Mouse (Mus musculus) liver, embryonic 11.5 days (tissue): ENCODE results near the gene Obp2b. TPM values are rescaled to one million over a fixed set of nuclear protein-coding genes. Genes with fewer than 3 reads are reported as not detected.
"Not testable (repeated sequence)": the region's sequence is repeated elsewhere in the genome, so short reads cannot be mapped to it uniquely, and the experiment has no call there.

Experiments used
- ATAC-seq: fragments of 200-750 bp; cut with Nextera tagmentation; replicated peaks from 2 replicates; pipeline ENCODE4 v1.8.0; 2017; ENCODE audit warnings: moderate number of reproducible peaks, mild to moderate bottlenecking, moderate TSS enrichment, moderate library complexity; ENCODE audit not compliant: low FRiP score
- DNase-seq: peaks from one replicate; pipeline ENCODE4 v3.0.0-alpha.2; 2017; ENCODE audit warnings: low spot score
- H3K27ac ChIP-seq: fragments of 300-500 bp; sonication (generic); 2 replicates; pipeline ENCODE4 v1.5.1; 2014; ENCODE audit warnings: mild to moderate bottlenecking, low read depth, low read length, control low read depth
- H3K27me3 ChIP-seq: fragments of 300-500 bp; sonication (generic); replicated peaks from 2 replicates; pipeline ENCODE4 v1.6.1; 2014; ENCODE audit warnings: low read length, mixed read lengths; ENCODE audit not compliant: control insufficient read depth, insufficient read depth
- H3K36me3 ChIP-seq: fragments of 300-500 bp; sonication (generic); 2 replicates; pipeline ENCODE4 v1.6.1; 2014; ENCODE audit warnings: mild to moderate bottlenecking, low read length, moderate library complexity, mixed read lengths; ENCODE audit not compliant: control insufficient read depth, insufficient read depth
- H3K4me1 ChIP-seq: fragments of 300-500 bp; sonication (generic); replicated peaks from 2 replicates; pipeline ENCODE4 v1.6.1; 2014; ENCODE audit warnings: low read length, mixed read lengths; ENCODE audit not compliant: control insufficient read depth, insufficient read depth
- H3K4me2 ChIP-seq: fragments of 300-500 bp; sonication (generic); 2 replicates; pipeline ENCODE4 v1.6.1; 2014; ENCODE audit warnings: mild to moderate bottlenecking, control low read depth, moderate library complexity
- H3K4me3 ChIP-seq: fragments of 300-500 bp; sonication (generic); 2 replicates; pipeline ENCODE4 v1.5.1; 2014; ENCODE audit warnings: low read depth, low read length, control low read depth
- H3K9ac ChIP-seq: fragments of 300-500 bp; sonication (generic); 2 replicates; pipeline ENCODE4 v1.6.1; 2014; ENCODE audit warnings: low read depth, low read length, control low read depth
- H3K9me3 ChIP-seq: fragments of 300-500 bp; sonication (generic); 2 replicates; pipeline ENCODE4 v1.6.1; 2016; ENCODE audit warnings: low read length, inconsistent platforms, mixed read lengths; ENCODE audit not compliant: control insufficient read depth
- WGBS: fragments of 180-500 bp; shearing (Covaris S2); extraction: QIAGEN DNeasy Blood & Tissue Kit; methylation state at CpG from one replicate; pipeline ENCODE4 v1.1.7; 2014; 5-methylcytosine and 5-hydroxymethylcytosine counted together
- polyA plus RNA-seq: library from polyadenylated mRNA; unstranded; fragments of >200 nt; fragmentation: Nextera tagmentation; extraction: Ambion mirVana; gene quantifications from 2 replicates; pipeline ENCODE4 v1.2.1, GENCODE M21; 2014

The Obp2b gene
- polyA plus RNA-seq, 1 experiment from 2014 or later: not detected

- not testable (repeated sequence) for H3K36me3 ChIP-seq, H3K4me1 ChIP-seq, H3K4me2 ChIP-seq, H3K9me3 ChIP-seq, DNase-seq, ATAC-seq, H3K9ac ChIP-seq, H3K27me3 ChIP-seq, H3K27ac ChIP-seq, H3K4me3 ChIP-seq
- 95% methylated on average over 1 of the region's 1 CpGs for WGBS
These were observed 27.8 kb upstream of the Obp2b start for GRCm38 (mm10) chr2:25709056-25709455.

DNA sequence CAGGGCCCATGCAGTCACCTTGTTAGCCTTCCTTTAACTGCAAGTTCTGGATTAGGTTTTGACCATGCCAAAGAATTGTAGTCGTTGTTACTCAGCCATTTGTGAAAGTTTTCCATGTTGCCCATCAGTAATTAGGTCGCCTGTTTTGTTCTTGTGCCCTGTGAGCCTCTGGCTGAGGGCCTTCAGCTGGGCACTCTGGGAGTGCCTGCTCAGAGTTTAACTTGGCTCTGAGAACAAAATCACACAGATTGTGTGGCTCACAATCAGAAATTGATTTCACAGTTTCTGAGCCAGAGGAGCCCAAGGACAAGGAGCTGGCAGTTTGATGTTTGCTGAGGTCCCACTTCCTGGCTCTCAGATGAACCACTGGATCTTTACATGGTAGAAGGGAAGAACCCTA lies 27.0 kb upstream of the Obp2b start:
- not testable (repeated sequence) for ATAC-seq, H3K36me3 ChIP-seq, H3K9ac ChIP-seq, H3K9me3 ChIP-seq, H3K4me1 ChIP-seq, H3K27me3 ChIP-seq, H3K4me3 ChIP-seq, H3K27ac ChIP-seq, DNase-seq, H3K4me2 ChIP-seq
- WGBS: 61% methylated on average over 2 of the region's 2 CpGs

- WGBS: 34% methylated on average over 3 of the region's 3 CpGs
- DNase-seq: not testable (repeated sequence)
These were observed 25.2 kb upstream of the Obp2b start for GRCm38 (mm10) chr2:25711641-25712040.

GRCm38 (mm10) chr2:25717222-25717621 lies 19.6 kb upstream of the Obp2b start:
- Histone ChIP-seq H3K4me3 (no peak overlapping the region), H3K27me3 (no peaks in the 10 kb centered on the region), H3K9ac (no peak overlapping the region), H3K4me2 (no peak overlapping the region), H3K27ac (no peak overlapping the region), H3K4me1 (no peaks in the 10 kb centered on the region), H3K9me3 (no peaks in the 10 kb centered on the region), H3K36me3 (no peaks in the 10 kb centered on the region)
- DNase-seq (no peak), ATAC-seq (no peak)

More at GRCm38 (mm10) chr2:25711641-25712040, 25.2 kb upstream of the Obp2b start:
- ATAC-seq, H3K4me2 ChIP-seq, H3K27ac ChIP-seq, H3K36me3 ChIP-seq, H3K4me1 ChIP-seq, H3K4me3 ChIP-seq, H3K9me3 ChIP-seq, H3K27me3 ChIP-seq, H3K9ac ChIP-seq: not testable (repeated sequence)

DNA sequence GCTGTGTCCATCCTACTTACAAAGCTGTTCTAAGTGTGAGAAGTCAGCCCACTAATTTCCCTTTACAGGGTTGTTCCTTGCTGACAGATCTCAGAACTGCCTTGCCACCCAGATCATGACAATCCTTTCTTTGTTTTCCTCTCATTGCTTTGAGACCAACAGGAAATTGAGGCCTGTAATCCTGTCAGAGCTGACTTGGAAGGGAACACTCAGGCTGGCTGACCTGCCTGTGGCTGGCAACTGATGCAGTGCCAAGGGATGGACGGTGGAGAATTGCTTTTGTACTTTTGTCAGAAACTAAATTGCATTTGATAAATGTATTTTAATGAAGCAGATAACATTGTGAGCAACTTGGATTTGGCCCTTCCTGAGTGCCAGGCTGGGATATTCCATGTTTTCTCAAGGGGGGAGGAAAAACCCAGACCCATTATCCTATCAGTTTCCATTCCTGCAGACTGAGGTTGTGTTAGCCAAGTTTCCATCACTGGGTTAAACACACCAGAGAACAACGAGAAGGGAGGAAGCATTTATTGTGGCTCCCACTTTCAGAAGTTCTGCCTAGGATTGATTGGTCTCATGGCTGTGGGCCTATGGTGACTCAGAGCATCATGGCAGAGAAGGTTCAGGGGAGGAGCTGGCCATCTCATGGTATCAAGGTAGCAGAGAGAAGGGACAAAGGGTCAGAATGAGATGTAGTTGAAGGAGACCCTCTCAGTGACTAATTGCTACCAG lies 3.4 kb upstream of the Obp2b start:
- Histone ChIP-seq H3K4me2 (no peak overlapping the region), H3K36me3 (no peaks in the 10 kb centered on the region), H3K9me3 (no peaks in the 10 kb centered on the region), H3K27me3 (no peaks in the 10 kb centered on the region), H3K4me3 (no peak overlapping the region), H3K4me1 (no peaks in the 10 kb centered on the region), H3K9ac (no peak overlapping the region), H3K27ac (no peak overlapping the region)
- 59% methylated on average over 2 of the region's 2 CpGs for WGBS
- no peak for ATAC-seq
- DNase-seq: no peak

- Histone ChIP-seq H3K9ac (no peak overlapping the region), H3K4me1 (no peaks in the 10 kb centered on the region), H3K4me2 (no peak overlapping the region), H3K4me3 (no peak overlapping the region), H3K36me3 (no peaks in the 10 kb centered on the region), H3K27me3 (no peaks in the 10 kb centered on the region), H3K9me3 (no peaks in the 10 kb centered on the region; the same call in 1 of the 2 replicates), H3K27ac (no peak overlapping the region)
- ATAC-seq: no peak
- no peak for DNase-seq
- 78% methylated on average over 1 of the region's 1 CpGs for WGBS
These were observed 4.9 kb downstream of the Obp2b start for GRCm38 (mm10) chr2:25741671-25742070.

DNA sequence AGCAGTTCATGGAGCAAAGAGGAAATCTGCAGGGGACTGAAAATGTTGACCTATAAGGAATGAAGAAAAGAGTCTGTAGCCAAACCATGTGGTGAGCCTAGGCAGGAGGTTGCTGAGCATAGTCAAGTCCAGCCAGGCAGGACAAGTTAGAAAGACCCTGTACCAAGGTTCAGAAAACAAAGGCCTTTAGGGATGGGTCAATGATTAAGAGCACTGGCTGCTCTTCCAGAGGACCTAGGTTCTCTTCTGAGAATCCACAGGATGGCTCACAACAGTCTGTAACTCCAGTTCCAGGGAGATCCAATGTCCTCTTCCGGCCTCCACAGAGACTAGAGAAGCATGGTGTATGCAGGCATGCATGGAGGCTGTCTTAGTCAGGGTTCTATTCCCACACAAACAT lies 17.4 kb downstream of the Obp2b start:
- Histone ChIP-seq H3K27me3 (no peaks in the 10 kb centered on the region), H3K4me1 (no peaks in the 10 kb centered on the region), H3K9ac (no peak overlapping the region), H3K4me2 (no peak overlapping the region), H3K27ac (no peak overlapping the region), H3K4me3 (no peak overlapping the region), H3K36me3 (no peaks in the 10 kb centered on the region), H3K9me3 (no peaks in the 10 kb centered on the region)
- WGBS: 87% methylated on average over 1 of the region's 1 CpGs
- no peak for ATAC-seq
- DNase-seq: no peak

GRCm38 (mm10) chr2:25758064-25758625 lies 21.3 kb downstream of the Obp2b start:
- no peak for ATAC-seq
- H3K27ac ChIP-seq: no peak overlapping the region
- H3K27me3 ChIP-seq: no peaks in the 10 kb centered on the region
- WGBS: 64% methylated on average over 4 of the region's 4 CpGs
- no peak overlapping the region for H3K9ac ChIP-seq
- DNase-seq: no peak
- no peak overlapping the region for H3K4me3 ChIP-seq
- H3K4me1 ChIP-seq: no peaks in the 10 kb centered on the region
- no peaks in the 10 kb centered on the region for H3K9me3 ChIP-seq
- no peak overlapping the region for H3K4me2 ChIP-seq
- no peaks in the 10 kb centered on the region for H3K36me3 ChIP-seq

- no peak within 1 kb of the TSS for H3K27ac ChIP-seq
- ATAC-seq: no peak
- no peak for DNase-seq
- H3K27me3 ChIP-seq: no peaks in the 10 kb centered on the region
- H3K4me2 ChIP-seq: no peak within 1 kb of the TSS
- H3K9ac ChIP-seq: no peak within 1 kb of the TSS
- H3K9me3 ChIP-seq: no peaks in the 10 kb centered on the region
- H3K36me3 ChIP-seq: no peaks in the 10 kb centered on the region
- H3K4me3 ChIP-seq: no peak within 1 kb of the TSS
- no peaks in the 10 kb centered on the region for H3K4me1 ChIP-seq
- 49% methylated on average over 2 of the region's 2 CpGs for WGBS
These were observed 28.5 kb downstream of the Obp2b start, which contains the start of gene Lcn3 for GRCm38 (mm10) chr2:25765269-25765668. Gene Lcn3 (plus strand): TSS chr2:25765569.
